Mouse (Mus musculus): ENCODE measurements at regions not wholly inside any gene's neighbourhood (a gene's known extent, or its start where the extent isn't known, plus 50 kb on each side); places are given as distances from the start of the nearest gene placed in this dataset.
"Not testable (repeated sequence)": the region's sequence is repeated elsewhere in the genome, so short reads cannot be mapped to it uniquely, and the experiment has no call there.

DNA sequence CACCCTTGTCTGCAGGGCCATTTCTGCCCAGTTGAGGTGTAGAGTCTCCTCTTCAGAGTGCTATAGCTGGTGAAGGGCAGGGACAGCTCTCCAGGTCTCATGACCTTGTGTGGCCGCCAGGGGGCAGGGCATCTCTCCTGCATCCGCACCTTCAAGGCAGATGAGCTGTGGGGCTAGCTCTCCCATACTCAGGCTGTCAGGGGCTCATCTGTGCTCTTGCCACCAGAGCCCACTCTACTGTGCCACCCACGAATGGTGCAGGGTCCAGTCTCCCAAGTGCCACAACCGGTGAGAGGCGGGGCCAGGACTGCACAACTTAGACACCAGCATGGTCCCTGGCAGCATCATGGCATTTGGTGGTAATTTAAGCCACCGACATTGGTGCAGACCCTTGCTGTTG lies 111.3 kb downstream of the Syt10 start:
- CTCF ChIA-PET, result no interaction called here

DNA sequence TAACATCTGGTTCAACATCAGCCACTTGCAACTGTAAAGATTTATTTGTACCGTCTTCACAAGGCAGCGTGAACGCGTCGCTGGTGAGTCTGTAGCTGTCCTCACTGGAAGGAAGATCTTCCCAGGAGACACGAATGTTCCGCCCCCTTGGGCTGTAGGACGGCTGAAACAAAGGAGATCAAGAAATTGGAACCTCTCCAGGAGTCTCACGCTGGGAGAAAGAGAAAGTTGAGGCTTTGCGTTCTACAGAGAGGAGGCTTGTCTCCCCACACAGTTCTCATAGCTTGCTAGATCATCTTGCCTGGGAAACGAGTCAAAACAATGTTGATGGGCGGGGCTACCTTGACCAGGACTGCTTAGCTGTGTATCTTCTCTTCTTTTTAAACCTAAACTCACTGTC lies 117.3 kb downstream of the Syt10 start:
- CTCF ChIA-PET, result interaction anchor here (0.5 kb wide), 1 partner anchor 21 kb away, joined by 4 read pairs; no protein-coding TSS in a partner anchor

DNA sequence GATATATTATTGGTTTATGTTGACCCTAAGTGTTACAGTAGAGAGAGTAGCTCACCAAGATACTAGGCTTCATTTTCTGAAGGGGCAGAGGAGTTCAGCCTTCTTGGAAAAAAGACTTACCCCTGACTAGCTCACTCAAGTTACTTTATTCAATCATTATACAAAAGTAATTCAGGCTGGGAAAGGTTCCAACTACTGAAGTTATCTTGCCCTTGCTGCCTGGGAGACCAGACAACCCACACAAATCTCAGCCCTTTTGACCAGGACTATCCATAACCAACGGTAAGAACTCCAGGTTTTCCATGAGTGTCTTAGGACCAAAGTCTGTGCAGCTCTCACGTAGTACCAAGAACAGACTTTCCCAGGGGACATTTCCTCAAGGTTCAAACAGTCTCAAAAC lies 105.5 kb upstream of the Rabl2 start:
- CTCF ChIA-PET, result no interaction called here

DNA sequence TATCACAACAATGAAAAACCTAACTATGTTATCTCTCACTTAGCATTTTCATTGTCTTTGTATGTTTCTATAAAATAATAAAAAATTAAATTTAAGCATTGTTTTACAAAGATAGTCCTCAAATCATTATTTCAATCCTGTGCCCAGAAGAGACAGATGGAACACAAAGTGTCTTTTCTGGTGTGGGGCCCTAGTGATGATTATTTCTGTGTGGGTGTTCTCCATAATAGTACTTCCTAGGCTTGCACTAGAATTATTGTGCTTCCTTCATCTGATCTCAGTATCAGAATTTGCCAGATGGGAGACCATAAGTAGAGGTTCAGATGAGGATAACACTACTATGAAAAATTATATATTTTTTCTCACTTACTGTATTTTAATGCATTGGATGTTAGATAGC lies 84.6 kb upstream of the Rabl2 start:
- CTCF ChIA-PET, result no interaction called here

DNA sequence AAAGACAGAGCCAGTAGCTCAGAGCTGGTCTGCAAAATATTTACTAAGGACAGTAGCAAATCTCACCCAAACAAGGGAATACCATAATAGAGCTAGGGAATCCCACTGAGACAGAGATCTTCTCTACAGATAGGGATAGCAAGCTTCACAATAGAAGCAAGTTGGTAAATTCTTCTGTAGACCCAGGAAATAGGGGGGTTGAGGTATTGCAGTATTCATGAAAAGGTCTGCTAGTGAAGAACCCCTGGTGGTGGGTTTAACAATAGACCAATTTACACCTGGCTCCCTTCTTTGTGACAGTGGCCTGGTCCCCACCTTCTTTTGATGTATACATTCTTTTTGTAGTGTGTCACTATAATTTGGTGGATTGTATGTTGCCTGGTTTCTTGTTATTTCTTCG lies 64.8 kb upstream of the Rabl2 start:
- CTCF ChIA-PET, result not testable (repeated sequence)

Measured in spleen, embryonic (tissue).